Mouse (Mus musculus): ENCODE results near the gene Imp4. TPM values are rescaled to one million over a fixed set of nuclear protein-coding genes. Genes with fewer than 3 reads are reported as not detected.

The Imp4 gene
- polyA plus RNA-seq, 1 experiment from 2014 or later = 52.3 TPM

DNA sequence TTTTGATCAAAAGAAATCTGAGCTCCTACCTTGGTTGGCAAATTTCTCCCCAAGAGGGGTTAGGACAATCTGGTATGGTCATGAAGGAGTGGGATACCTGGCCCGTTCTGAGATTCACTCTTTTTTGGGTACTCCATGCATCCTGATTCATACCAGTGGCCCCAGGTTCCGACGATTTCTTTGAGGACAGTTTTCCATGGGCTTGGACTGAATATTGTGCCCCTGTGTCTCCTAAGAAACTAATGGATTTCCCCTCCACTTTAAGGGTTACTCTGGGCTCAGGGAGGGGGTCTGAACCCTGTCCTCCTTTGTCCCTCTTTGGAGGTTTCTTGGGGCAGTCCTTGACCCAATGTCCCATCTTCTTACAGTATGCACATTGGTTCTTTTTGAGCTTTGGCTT lies 8.7 kb upstream of the Imp4 start:
- Histone ChIP-seq H3K4me1 (replicated peaks; ENCODE audit: control insufficient read depth, insufficient read depth) (no peaks in the 10 kb centered on the region), H3K4me3 (ENCODE audit: low read depth, low read length) (no peak overlapping the region), H3K9ac (ENCODE audit: low read length) (no peak overlapping the region), H3K27me3 (ENCODE audit: control insufficient read depth, insufficient read depth, low read length) (no peaks in the 10 kb centered on the region), H3K9me3 (ENCODE audit: control insufficient read depth, low read length) (peaks cover 3% of the 10 kb centered on the region; the same call in 1 of the 2 replicates), H3K27ac (replicated peaks) (no peak overlapping the region), H3K36me3 (ENCODE audit: control insufficient read depth, insufficient read depth, low read length) (no peaks in the 10 kb centered on the region; the same call in 1 of the 2 replicates), H3K4me2 (replicated peaks; ENCODE audit: low read depth) (no peak overlapping the region)
- WGBS = 98% methylated on average over 3 of the region's 3 CpGs
- TF ChIP-seq CTCF (IDR thresholded peaks at IDR 0.05; ENCODE audit: low read depth) (no peak), EP300 (optimal IDR thresholded peaks at IDR 0.05) (no peak)
- DNase-seq (ENCODE audit: low spot score) = no peak
- ATAC-seq (ENCODE audit: low FRiP score, low TSS enrichment) = no peak

DNA sequence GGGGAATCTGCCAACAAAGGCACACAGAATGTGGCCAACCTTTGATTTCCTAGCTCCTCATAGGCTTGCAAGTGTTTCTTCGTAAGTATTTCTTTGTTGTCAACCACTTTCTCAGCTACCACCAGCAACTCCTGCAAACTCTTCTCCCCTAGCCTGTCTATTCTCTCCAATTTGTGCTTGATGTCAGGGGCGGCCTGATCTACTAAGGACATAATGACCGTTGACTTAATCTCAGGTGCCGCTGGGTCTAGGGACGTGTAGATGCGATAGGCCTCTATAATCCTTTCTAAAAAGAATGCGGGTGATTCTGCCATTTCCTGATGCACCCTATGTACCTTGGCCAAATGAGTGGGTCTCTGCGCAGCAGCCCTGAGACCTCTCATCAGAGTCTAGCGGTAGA lies 8.2 kb upstream of the Imp4 start:
- H3K9me3 ChIP-seq (ENCODE audit: control insufficient read depth, low read length) = peaks cover 3% of the 10 kb centered on the region; the same call in 1 of the 2 replicates
- ATAC-seq (ENCODE audit: low FRiP score, low TSS enrichment) = no peak
- WGBS = 99% methylated on average over 9 of the region's 9 CpGs

DNA sequence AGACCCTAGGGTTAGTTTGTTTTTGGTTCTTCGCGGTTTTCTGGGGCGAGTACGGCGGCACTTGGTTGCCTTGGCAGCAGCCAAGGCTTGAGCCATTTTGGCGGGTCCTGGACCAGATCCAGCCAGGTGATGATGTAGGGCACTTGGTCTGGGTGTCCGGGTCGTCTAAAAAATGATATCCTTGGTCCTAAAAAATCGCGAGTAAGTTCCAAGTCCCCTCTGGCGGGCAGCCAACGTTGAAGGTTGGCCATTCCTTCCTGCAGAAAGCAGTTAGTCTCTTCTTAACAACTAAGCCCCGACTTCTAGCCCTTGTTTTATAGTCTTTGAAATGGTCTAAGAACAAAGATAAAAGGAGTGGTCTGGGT lies 7.3 kb upstream of the Imp4 start:
- WGBS = 54% methylated on average over 13 of the region's 13 CpGs
- DNase-seq (ENCODE audit: low spot score) (peak; percentile 24), ATAC-seq (ENCODE audit: low FRiP score, low TSS enrichment) (no peak)
- Histone ChIP-seq H3K9ac (ENCODE audit: low read length) (peak overlapping the region; percentile 63; the same call in 1 of the 2 replicates), H3K4me2 (replicated peaks; ENCODE audit: low read depth) (peak overlapping the region; percentile 75), H3K36me3 (ENCODE audit: control insufficient read depth, insufficient read depth, low read length) (no peaks in the 10 kb centered on the region; the same call in 1 of the 2 replicates), H3K4me3 (ENCODE audit: low read depth, low read length) (peak overlapping the region; percentile 37), H3K4me1 (replicated peaks; ENCODE audit: control insufficient read depth, insufficient read depth) (no peaks in the 10 kb centered on the region), H3K27ac (replicated peaks) (peak overlapping the region; percentile 65; the same call in 1 of the 2 replicates), H3K27me3 (ENCODE audit: control insufficient read depth, insufficient read depth, low read length) (no peaks in the 10 kb centered on the region), H3K9me3 (ENCODE audit: control insufficient read depth, low read length) (peaks cover 3% of the 10 kb centered on the region; the same call in 1 of the 2 replicates)
- TF ChIP-seq CTCF (IDR thresholded peaks at IDR 0.05; ENCODE audit: low read depth) = no peak
- no peak for TF ChIP-seq EP300 (optimal IDR thresholded peaks at IDR 0.05)

More for the DNA sequence above, 8.2 kb upstream of the Imp4 start:
- Histone ChIP-seq H3K27me3 (ENCODE audit: control insufficient read depth, insufficient read depth, low read length) (no peaks in the 10 kb centered on the region), H3K27ac (replicated peaks) (no peak overlapping the region), H3K9ac (ENCODE audit: low read length) (no peak overlapping the region), H3K4me1 (replicated peaks; ENCODE audit: control insufficient read depth, insufficient read depth) (no peaks in the 10 kb centered on the region), H3K4me2 (replicated peaks; ENCODE audit: low read depth) (no peak overlapping the region), H3K36me3 (ENCODE audit: control insufficient read depth, insufficient read depth, low read length) (no peaks in the 10 kb centered on the region; the same call in 1 of the 2 replicates), H3K4me3 (ENCODE audit: low read depth, low read length) (no peak overlapping the region)
- no peak for DNase-seq (ENCODE audit: low spot score)
- no peak for TF ChIP-seq CTCF (IDR thresholded peaks at IDR 0.05; ENCODE audit: low read depth)
- no peak for TF ChIP-seq EP300 (optimal IDR thresholded peaks at IDR 0.05)

DNA sequence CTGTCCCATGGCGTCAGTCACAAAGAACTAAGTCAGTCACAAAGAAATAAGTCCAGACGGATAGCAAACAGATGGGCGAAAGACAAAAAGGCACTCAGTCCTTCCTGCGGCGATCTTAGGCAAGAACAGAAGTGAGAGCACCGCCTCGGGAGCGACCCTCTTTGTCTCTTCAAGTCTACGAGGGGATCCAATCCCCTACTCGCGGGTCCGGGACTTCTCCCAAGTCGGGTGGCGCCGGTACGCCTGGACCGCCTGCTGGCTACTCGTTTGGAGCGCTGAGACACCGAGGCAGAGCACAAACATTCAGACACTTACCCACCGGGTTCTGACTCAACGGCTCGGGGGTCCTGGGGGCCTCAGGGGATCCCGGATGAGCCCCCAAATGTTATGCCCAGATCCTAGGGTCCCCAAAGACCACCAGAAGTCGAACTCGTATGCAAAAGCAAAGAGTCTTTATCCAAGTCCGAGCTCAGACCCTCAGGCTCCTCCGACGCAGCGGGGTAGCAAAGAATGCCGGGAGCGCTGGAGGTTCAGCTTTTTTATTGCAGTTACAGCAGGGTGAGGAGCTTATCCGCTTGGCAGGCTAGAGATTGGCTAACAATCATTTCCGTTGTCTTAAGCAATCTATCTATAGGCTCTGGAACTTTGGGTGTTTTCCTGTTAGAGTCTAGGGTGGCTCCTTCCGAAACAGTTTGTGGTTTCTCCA lies 6.7 kb upstream of the Imp4 start:
- Histone ChIP-seq H3K9me3 (ENCODE audit: control insufficient read depth, low read length) (peaks cover 3% of the 10 kb centered on the region; the same call in 1 of the 2 replicates), H3K36me3 (ENCODE audit: control insufficient read depth, insufficient read depth, low read length) (no peaks in the 10 kb centered on the region; the same call in 1 of the 2 replicates), H3K4me2 (replicated peaks; ENCODE audit: low read depth) (peak overlapping the region; percentile 75), H3K4me3 (ENCODE audit: low read depth, low read length) (peak overlapping the region; percentile 37), H3K27ac (replicated peaks) (peak overlapping the region; percentile 65), H3K9ac (ENCODE audit: low read length) (peak overlapping the region; percentile 63), H3K4me1 (replicated peaks; ENCODE audit: control insufficient read depth, insufficient read depth) (no peaks in the 10 kb centered on the region), H3K27me3 (ENCODE audit: control insufficient read depth, insufficient read depth, low read length) (no peaks in the 10 kb centered on the region)
- ATAC-seq (ENCODE audit: low FRiP score, low TSS enrichment) (peak; percentile 43; the same call in 1 of the 2 replicates), DNase-seq (ENCODE audit: low spot score) (peak; percentile 47)
- WGBS = 11% methylated on average over 35 of the region's 35 CpGs
- TF ChIP-seq EP300 (optimal IDR thresholded peaks at IDR 0.05) (no peak), CTCF (IDR thresholded peaks at IDR 0.05; ENCODE audit: low read depth) (no peak)

DNA sequence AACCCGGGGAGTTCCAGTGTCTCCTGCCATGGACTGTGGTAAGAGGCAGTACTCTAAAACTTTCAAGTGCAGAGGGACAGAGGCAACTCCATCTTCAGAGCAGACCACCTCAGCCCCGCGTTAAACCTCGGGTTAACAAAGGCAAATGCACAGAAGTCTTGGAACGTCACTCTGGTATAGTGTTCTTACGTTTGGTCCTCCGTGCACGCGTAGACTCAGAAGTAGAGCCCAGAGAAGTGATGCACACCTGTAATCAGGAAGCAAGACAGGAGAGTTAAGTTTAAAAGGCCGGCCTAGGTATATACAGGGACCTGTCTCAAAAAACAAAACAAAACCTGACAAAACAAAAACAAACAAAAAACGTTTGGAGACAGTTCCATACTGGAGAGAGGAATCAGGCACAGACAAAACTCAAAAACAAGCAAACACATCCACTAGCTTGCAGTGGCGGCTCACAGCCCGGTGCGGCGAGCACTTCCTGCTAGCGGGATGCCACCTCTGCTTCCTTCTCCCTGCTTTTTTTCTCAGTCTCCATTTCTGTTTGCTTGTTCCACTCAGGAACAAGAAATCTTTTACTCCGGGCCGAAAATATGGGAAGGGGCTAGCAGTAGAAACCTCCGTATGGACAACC lies 5.6 kb upstream of the Imp4 start:
- Histone ChIP-seq H3K9ac (ENCODE audit: low read length) (peak overlapping the region; percentile 0; the same call in 1 of the 2 replicates), H3K27me3 (ENCODE audit: control insufficient read depth, insufficient read depth, low read length) (no peaks in the 10 kb centered on the region), H3K4me1 (replicated peaks; ENCODE audit: control insufficient read depth, insufficient read depth) (no peaks in the 10 kb centered on the region), H3K36me3 (ENCODE audit: control insufficient read depth, insufficient read depth, low read length) (no peaks in the 10 kb centered on the region; the same call in 1 of the 2 replicates), H3K9me3 (ENCODE audit: control insufficient read depth, low read length) (peaks cover 3% of the 10 kb centered on the region; the same call in 1 of the 2 replicates), H3K4me2 (replicated peaks; ENCODE audit: low read depth) (peak overlapping the region; percentile 75), H3K27ac (replicated peaks) (peak overlapping the region; percentile 67), H3K4me3 (ENCODE audit: low read depth, low read length) (peak overlapping the region; percentile 57)
- TF ChIP-seq EP300 (optimal IDR thresholded peaks at IDR 0.05) (no peak), CTCF (IDR thresholded peaks at IDR 0.05; ENCODE audit: low read depth) (no peak)
- DNase-seq (ENCODE audit: low spot score) = peak; percentile 48
- ATAC-seq (ENCODE audit: low FRiP score, low TSS enrichment) = no peak
- 12% methylated on average over 19 of the region's 19 CpGs for WGBS
